Mouse (Mus musculus) spleen, adult 2 months (tissue): ENCODE measurements around the gene Fgf23.

Source experiments
- CTCF ChIP-seq: fragments of 200-500 bp; IDR thresholded peaks from 2 replicates; pipeline ENCODE4 v1.5.1; 2011; ENCODE audit warnings: mild to moderate bottlenecking, inconsistent platforms; ENCODE audit not compliant: insufficient read depth, insufficient read length, insufficient replicate concordance; ENCODE audit errors: extremely low read depth
- POLR2A ChIP-seq: fragments of 200-500 bp; IDR thresholded peaks from 2 replicates; pipeline ENCODE4 v1.6.1; 2011; ENCODE audit warnings: low read depth, low read length, inconsistent platforms

DNA sequence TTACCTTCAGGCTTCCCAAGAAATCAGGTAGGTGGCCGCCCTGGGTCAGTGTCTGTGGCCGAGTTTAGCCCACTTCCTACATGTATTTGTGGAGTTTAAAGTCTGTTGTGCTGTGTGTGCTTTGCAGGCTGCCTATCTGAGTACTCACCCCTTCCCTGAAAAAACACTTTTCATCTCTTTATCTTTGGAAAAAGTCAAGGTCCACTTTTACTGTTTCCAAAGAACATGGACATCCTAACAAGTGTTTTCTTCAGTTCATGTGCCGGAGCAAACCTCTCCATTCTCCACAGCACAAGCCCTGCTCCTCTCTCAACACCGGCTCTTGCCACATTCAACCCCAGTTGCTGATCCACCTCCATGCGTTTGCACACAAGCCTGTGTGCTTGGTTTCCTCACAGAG lies 50.3 kb downstream of the Fgf23 start:
- TF ChIP-seq CTCF = no peak
- TF ChIP-seq POLR2A = no peak
